Mouse (Mus musculus) retina, postnatal 1 day (tissue): ENCODE results near the gene Dhrs7.
A peak's percentile ranks its signal among the peaks of the same experiment; 100 is the strongest.

Source experiments
- DNase-seq: peaks from one replicate; pipeline ENCODE4 v3.0.0-alpha.2; 2012

Gene Dhrs7

DNA sequence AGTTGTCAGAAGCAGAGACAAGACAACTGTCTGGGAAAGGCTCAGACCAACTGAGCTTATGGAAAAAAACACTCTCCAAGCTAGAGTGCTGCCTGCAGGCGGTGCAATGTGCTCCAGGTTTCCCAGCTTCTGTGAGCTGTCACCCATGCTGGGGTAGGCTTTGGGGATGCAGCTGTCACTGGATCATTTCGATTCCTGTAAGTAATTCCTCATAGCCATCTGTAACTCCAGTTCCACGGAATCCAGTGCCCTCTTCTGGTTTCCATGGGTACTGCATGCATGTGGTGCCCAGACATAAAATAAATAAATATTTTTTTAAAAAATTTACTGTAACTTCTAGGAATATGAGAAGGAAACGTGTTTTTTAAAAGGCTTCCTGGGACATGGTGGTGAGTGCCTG is 10.0 kb downstream of the Dhrs7 start:
- DNase-seq = peak; percentile 84

GRCm38 (mm10) chr12:72649611-72650330 is 14.9 kb downstream of the Dhrs7 start, which contains the start of gene Gm4756:
Gm4756 (minus strand) TSS chr12:72649661.
- DNase-seq = no peak

DNA sequence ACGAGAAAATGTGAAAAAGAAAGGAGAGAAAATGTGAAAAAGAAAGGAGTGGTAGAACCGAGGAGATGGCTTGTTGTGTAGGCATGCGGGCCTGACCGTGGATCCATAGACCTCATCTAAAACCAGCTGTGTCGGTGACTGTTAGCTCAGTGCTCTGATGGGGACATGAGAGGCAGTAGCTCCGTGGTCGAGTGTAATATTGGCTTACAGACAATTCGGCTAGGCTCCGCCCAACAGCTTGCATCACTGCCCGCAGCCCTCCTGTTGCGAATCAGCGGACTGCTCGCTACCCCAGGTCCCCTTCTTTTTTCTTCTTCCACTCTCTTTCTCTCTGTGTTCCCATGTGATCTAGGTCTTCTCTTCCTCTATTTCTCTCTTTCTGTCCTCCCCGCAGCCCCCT is 15.8 kb downstream of the Dhrs7 start:
- no peak for DNase-seq

DNA sequence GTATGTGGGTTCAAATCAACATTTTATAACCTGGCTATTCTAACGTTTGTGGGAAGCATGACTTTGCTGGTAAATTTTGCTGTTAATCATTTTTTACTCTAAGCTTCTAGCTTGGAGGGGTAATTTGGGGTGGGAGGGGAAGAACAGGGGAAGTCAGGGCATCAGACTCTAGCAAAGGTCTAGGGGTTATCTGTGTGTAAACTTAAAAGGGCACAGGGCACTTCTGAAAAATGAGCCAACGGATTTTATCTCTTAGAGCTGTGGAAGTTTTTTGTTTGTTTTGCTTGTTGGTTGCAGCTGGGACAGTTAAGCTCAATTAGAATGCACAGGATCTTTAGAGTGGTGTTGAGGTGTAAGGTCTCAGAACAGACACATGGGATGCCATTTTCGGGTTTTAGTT is 26.7 kb downstream of the Dhrs7 start:
- DNase-seq = no peak

- DNase-seq = no peak
Measured at GRCm38 (mm10) chr12:72628751-72629150, 36.0 kb downstream of the Dhrs7 start.

DNA sequence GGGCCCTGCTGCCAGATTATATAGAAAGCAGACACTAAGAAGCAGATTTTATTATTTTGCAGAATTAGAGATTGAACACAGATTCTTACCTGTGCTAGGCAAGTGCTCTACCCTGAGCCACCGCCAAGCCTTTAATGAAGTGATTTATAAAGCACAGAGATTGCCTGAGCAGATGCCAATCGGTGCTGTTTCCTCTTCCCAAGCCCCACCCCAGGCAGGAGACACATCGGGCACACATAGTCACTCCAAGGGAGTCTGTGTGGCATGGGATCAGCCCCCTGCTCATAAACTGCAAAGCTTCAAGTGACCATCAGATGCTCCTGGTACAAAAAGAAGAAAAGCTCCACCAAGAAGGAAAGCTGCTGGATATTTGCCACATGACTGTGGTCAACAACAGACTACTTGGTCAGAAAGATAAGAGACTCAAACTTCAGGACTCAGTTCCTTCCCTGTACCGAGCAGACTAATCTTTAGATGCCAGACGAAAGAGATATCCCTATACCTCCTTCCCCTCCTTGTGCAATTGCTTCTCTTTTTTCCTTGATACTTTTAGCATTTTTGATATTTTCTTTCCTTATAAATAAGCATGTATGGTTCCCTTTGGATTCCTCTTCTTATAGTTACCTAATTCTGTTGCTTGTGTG is 41.7 kb downstream of the Dhrs7 start:
- no peak for DNase-seq

GRCm38 (mm10) chr12:72621441-72621840 is 43.3 kb downstream of the Dhrs7 start:
- no peak for DNase-seq

DNA sequence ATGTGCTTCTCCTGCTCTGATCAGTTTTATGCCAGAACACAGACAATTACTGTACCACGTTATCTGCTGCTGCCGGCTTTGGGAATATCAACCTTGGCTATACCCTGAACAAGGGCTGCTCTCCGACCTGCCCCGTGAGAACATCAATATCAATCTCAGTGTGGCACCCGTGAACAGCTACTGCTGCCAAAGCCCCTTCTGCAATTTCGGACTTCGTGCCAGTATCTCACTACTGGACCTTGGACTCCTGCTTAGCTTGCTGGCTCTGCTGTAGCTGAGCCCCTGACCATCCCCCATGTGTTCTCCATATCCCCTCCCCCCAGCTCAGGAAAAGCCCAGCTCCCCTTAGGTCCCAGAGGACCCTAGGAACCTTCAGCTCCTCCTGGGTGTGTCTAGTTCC is 43.9 kb downstream of the Dhrs7 start:
- DNase-seq = no peak

GRCm38 (mm10) chr12:72612053-72612452 is 52.7 kb downstream of the Dhrs7 start:
- no peak for DNase-seq
